Mouse (Mus musculus) kidney, adult 10 weeks (tissue): ENCODE results near the gene Ldhb. TPM values are rescaled to one million over a fixed set of nuclear protein-coding genes. Genes with fewer than 3 reads are reported as not detected.

Source experiments
- polyA plus RNA-seq: library from polyadenylated mRNA; stranded (reverse); fragments of 350-450 nt; fragmentation: Illumina TruSeq; extraction: RNeasy Lipid Tissue Mini Kit (QIAGEN cat#74804); gene quantifications from one replicate; pipeline ENCODE4 v1.2.3, GENCODE M21; 2014; ENCODE audit warnings: low read depth, low replicate concordance

Ldhb gene
- polyA plus RNA-seq: 1,028 TPM

DNA sequence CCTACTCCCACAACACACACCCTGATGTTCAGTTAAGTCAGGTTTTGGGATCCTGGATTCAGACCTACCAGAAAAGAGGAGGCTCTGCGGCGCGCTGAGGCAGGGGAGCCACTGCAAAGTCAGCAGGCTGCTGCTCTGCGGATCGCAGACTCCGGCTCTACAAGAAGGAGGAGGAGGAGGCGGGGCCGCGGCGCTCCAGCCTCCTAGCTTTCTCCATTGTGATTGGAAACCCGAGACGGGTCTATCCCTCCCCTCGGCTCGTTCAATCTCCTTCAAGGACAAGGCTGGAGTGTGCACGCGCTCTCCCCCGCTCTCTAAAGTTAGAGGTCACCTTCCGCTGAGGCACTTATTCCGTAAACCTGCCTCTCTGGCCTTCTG, at the start of gene Ldhb:
Gene Ldhb, minus strand, starts transcription at position 173 of the 378 bp plus-strand sequence.

DNA sequence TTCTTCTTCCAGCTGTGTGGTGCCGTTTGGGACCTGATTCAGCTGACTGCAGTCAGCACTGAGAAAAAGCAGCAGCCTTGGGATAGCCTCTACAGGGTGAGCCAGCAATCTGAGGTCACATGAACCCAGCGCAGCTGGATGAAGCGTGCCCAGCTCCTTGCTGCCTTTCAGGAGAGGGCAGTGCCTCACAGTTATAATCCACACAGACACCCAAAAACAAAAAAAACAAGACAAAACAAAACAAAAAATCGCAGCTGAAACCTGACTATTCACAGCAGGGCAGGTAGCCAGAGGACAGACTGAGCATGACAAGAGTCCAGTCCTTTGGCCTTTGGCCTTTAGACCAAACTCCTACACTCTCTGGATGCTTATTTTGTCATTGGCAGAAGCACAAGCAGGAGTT, 35.0 kb downstream of the Ldhb start, which contains the start of gene Gys2:
Gene Gys2, minus strand, starts transcription at position 309 of the 403 bp plus-strand sequence.

Other genes starting within 250 kb of the Ldhb start
- not detected for gene Iapp, start 209.5 kb downstream of the Ldhb start, polyA plus RNA-seq
- gene Slco1a5, start 185.0 kb downstream of the Ldhb start, polyA plus RNA-seq: not detected
- 43.9 TPM for gene Pyroxd1, start 162.3 kb downstream of the Ldhb start, polyA plus RNA-seq
- gene Recql, start 120.9 kb downstream of the Ldhb start, polyA plus RNA-seq: 11.5 TPM
- gene Golt1b, start 120.7 kb downstream of the Ldhb start, polyA plus RNA-seq: 29.3 TPM
- gene Spx, start 94.5 kb downstream of the Ldhb start, polyA plus RNA-seq: not detected
- gene Gys2, start 34.8 kb downstream of the Ldhb start, polyA plus RNA-seq: 23.0 TPM
- 2.3 TPM for gene Kcnj8, start 63.7 kb upstream of the Ldhb start, polyA plus RNA-seq
- gene Abcc9, start 194.4 kb upstream of the Ldhb start, polyA plus RNA-seq: 9.7 TPM
- gene Cmas, start 248.7 kb upstream of the Ldhb start, polyA plus RNA-seq: 63.8 TPM